Mouse (Mus musculus) ES-E14 (cell line): ENCODE data around the gene Slc7a1. TPM values are rescaled to one million over a fixed set of nuclear protein-coding genes. Genes with fewer than 3 reads are reported as not detected.

Experiments used
- DNase-seq: peaks from one replicate; pipeline ENCODE4 v3.0.0-alpha.2; 2013; ENCODE audit warnings: low read depth, low spot score
- H3K27ac ChIP-seq: 2 replicates; pipeline ENCODE4 v1.5.1; 2012; ENCODE audit warnings: low read depth, mild to moderate bottlenecking, low read length, moderate library complexity, mixed read lengths; ENCODE audit not compliant: poor library complexity, insufficient read depth, severe bottlenecking
- H3K36me3 ChIP-seq: 2 replicates; pipeline ENCODE4 v1.6.1; 2012; ENCODE audit warnings: mild to moderate bottlenecking, low read length, moderate library complexity, mixed read lengths; ENCODE audit not compliant: control insufficient read depth, poor library complexity, insufficient read depth, severe bottlenecking
- H3K4me1 ChIP-seq, 2 experiments: fragments of 150-350 bp in 1 of 2; sonication (generic) in 1 of 2; 2 replicates each; pipeline ENCODE4 v1.6.1; 2012; ENCODE audit warnings: low read length in 2 of 2, mild to moderate bottlenecking in 1 of 2, mixed read lengths in 1 of 2; ENCODE audit not compliant: control insufficient read depth in 2 of 2, insufficient read depth in 2 of 2, poor library complexity in 1 of 2
- H3K4me3 ChIP-seq, 2 experiments: fragments of 150-350 bp in 1 of 2; sonication (generic) in 1 of 2; 2 replicates each; pipeline ENCODE4 v1.5.1; 2012; ENCODE audit warnings: low read length in 2 of 2, low read depth in 1 of 2, mild to moderate bottlenecking in 1 of 2, mixed read lengths in 1 of 2; ENCODE audit not compliant: insufficient read depth in 1 of 2, poor library complexity in 1 of 2, severe bottlenecking in 1 of 2
- H3K9ac ChIP-seq: 2 replicates; pipeline ENCODE4 v1.6.1; 2012; ENCODE audit warnings: low read depth, mild to moderate bottlenecking, low read length, mixed read lengths; ENCODE audit not compliant: poor library complexity, insufficient read depth, severe bottlenecking
- H3K9me3 ChIP-seq: fragments of 150-350 bp; sonication (generic); 2 replicates; pipeline ENCODE4 v1.6.1; 2012; ENCODE audit warnings: low read depth, mild to moderate bottlenecking, low read length; ENCODE audit not compliant: control insufficient read depth, insufficient read depth
- CHD2 ChIP-seq: IDR thresholded peaks from 2 replicates; pipeline ENCODE4 v1.6.1; 2014; ENCODE audit warnings: mild to moderate bottlenecking, low read depth, low read length, inconsistent platforms
- HCFC1 ChIP-seq: IDR thresholded peaks from 2 replicates; pipeline ENCODE4 v1.6.1; 2012; ENCODE audit warnings: low read length, inconsistent platforms, borderline replicate concordance; ENCODE audit not compliant: insufficient read depth
- MAFK ChIP-seq: IDR thresholded peaks from 2 replicates; pipeline ENCODE4 v1.6.1; 2014; ENCODE audit warnings: mild to moderate bottlenecking, low read depth, low read length, inconsistent platforms; ENCODE audit not compliant: insufficient read depth
- ZC3H11A ChIP-seq: IDR thresholded peaks from 2 replicates; pipeline ENCODE4 v1.6.1; 2012; ENCODE audit warnings: low read depth, mild to moderate bottlenecking, inconsistent platforms, low read length, borderline replicate concordance
- ZNF384 ChIP-seq: IDR thresholded peaks from 2 replicates; pipeline ENCODE4 v1.6.1; 2012; ENCODE audit warnings: low read depth, low read length, inconsistent platforms
- in situ Hi-C, 2 experiments: fragments of 600-800 bp; cut with MboI; formaldehyde crosslinking; loops; one replicate each; pipeline ENCODE4 v1.15.1; 2025; ENCODE audit warnings: low sequenced_read_pairs in 2 of 2, inconsistent platforms in 1 of 2; ENCODE audit not compliant: unreplicated experiment in 2 of 2
- total RNA-seq: library from RNA; depleted of rRNA; stranded (reverse); fragments of 300-350 nt; gene quantifications from 2 replicates; pipeline ENCODE4 v1.2.3, GENCODE M21; 2012

Gene Slc7a1
- total RNA-seq, 1 experiment = 104 TPM

DNA sequence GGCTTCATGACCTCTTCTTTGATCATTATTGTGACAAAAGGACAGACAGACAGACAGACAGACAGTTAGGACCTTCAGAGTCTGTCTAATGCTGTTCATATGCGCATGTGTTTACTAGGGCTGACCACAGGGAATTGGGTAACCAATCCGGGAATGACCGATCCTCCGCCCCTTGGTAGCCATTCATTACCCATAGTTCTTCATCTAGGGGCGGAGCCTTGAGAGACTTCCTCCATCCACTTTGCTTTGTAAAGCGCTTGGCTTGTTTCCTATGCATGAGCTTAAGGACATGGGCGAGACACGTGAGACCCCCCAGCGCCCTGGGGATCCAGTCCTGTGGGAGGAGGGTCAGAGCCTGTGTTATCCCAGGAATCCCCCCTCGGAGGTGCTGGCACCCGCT, 96.7 kb downstream of the Slc7a1 start:
- Histone ChIP-seq H3K4me3 (peak overlapping the region; percentile 69 to 71), H3K9me3 (no peaks in the 10 kb centered on the region), H3K4me1 (peaks cover 0 to 2% of the 10 kb centered on the region in 2 experiments; a peak in 1 of 4 replicates), H3K9ac (peak overlapping the region; percentile 65), H3K27ac (no peak overlapping the region), H3K36me3 (peaks cover 10% of the 10 kb centered on the region)
- DNase-seq = peak; percentile 53
- in situ Hi-C loops = no loop called here
- TF ChIP-seq CHD2 (no peak), MAFK (no peak), HCFC1 (no peak), ZNF384 (no peak), ZC3H11A (no peak)

DNA sequence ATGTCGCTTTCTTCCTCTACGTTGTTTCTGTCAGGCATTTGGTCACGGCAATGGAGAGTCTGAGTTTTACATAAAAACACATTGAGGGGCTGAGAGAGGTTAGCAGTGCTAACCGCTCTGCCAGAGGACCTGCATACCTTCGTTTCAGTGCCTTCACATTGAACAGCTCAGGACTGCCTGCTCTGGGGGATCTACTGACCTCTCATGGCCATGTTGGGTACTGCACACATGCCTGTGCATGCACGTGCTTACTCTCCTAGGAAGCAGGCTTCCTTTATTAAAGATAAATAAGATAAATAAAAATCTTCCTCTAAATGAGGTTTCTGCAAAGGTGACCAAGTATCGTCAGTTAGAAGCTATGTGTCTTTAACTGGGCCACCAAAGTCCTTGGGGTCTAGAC, 106.4 kb downstream of the Slc7a1 start:
- in situ Hi-C loops = no loop called here
- Histone ChIP-seq H3K4me1 (0 out of 4 replicates have a peak, but pooled peaks cover 0 to 2% of the 10 kb centered on the region in 2 experiments), H3K36me3 (no peaks in the 10 kb centered on the region), H3K4me3 (0 out of 4 replicates have a peak overlapping the region, but pooled peaks of 1 of the 2 experiments have one; percentile 11), H3K27ac (no peak overlapping the region), H3K9ac (no peak overlapping the region; the same call in 1 of the 2 replicates), H3K9me3 (no peaks in the 10 kb centered on the region)
- peak; percentile 78 for DNase-seq
- TF ChIP-seq ZNF384 = no peak

DNA sequence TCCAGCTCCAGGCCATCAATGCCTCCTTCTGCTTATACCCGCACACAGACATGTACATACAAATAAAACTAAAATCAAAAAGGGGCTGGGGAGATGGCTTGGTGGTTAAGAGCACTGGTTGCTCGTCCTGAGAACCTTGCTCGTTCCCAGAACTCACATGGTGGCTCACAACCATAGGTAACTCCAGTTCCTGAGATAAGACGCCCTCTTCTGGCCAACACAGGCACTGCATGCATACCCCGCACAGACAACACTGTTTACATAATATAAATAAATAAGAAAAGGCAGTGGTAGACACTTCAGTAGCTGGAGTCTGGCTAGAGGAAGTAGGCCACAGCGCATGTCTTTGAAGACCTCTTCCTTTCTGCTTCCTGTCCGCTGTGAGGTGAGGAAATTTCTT, 106.8 kb downstream of the Slc7a1 start:
- Histone ChIP-seq H3K27ac (no peak overlapping the region), H3K4me1 (0 out of 4 replicates have a peak, but pooled peaks cover 0 to 2% of the 10 kb centered on the region in 2 experiments), H3K9ac (peak overlapping the region; percentile 35; the same call in 1 of the 2 replicates), H3K4me3 (peak overlapping the region; percentile 8 to 11; a peak in 1 of 4 replicates), H3K36me3 (no peaks in the 10 kb centered on the region), H3K9me3 (no peaks in the 10 kb centered on the region)
- DNase-seq = no peak
- in situ Hi-C loops = no loop called here
- TF ChIP-seq CHD2 (no peak), ZC3H11A (no peak), ZNF384 (no peak), HCFC1 (no peak), MAFK (no peak)

DNA sequence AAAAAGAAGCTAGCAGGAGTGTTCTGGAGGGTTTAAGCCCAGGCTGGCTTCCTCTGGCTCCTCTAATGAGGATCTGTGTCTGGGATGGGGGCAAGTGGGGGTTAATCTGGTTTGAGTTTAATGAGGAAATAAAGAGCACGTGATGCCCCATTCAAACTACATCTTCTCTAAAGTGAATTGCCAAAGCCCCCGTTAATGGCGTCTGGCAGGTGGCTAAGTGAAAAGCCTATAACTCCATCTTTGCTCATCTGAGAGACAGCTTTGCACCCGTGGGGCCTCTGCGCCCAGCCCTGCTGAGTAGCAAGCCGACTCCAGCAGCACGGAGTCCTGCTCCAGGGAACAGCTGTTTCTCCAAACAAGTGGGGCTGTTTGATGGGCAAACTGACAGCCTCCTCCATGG, 109.8 kb downstream of the Slc7a1 start:
- Histone ChIP-seq H3K27ac (no peak overlapping the region), H3K9ac (no peak overlapping the region), H3K4me3 (no peak overlapping the region), H3K36me3 (no peaks in the 10 kb centered on the region), H3K9me3 (no peaks in the 10 kb centered on the region), H3K4me1 (0 out of 4 replicates have a peak, but pooled peaks cover 0 to 2% of the 10 kb centered on the region in 2 experiments)
- in situ Hi-C loops = no loop called here
- no peak for DNase-seq
- TF ChIP-seq MAFK = no peak
- no peak for TF ChIP-seq CHD2
- no peak for TF ChIP-seq ZNF384
- TF ChIP-seq ZC3H11A = no peak
- no peak for TF ChIP-seq HCFC1

DNA sequence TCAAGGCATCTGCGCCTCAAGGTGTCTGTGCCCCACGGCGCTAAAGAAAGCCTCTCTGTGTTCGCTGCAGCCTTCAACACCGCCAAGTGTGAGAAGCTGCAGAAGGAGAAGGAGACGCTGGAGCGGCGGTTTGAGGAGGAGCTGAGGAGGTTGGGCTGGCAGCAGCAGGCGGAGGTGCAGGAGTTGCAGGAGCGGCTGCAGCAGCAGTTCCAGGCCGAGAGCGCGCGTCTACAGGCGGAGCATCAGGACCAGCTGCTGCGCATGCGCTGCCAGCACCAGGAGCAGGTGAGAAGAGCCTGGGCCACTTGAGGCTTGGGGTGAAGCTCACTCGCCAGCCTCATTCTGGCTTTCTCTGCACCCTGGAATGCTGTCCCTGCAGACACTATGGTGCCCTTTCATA, 110.9 kb downstream of the Slc7a1 start:
- Histone ChIP-seq H3K27ac (no peak overlapping the region), H3K9me3 (no peaks in the 10 kb centered on the region), H3K36me3 (no peaks in the 10 kb centered on the region)

More for the DNA sequence above, 110.9 kb downstream of the Slc7a1 start:
- no peak for DNase-seq
- Histone ChIP-seq H3K4me1 (0 out of 4 replicates have a peak, but pooled peaks cover 0 to 2% of the 10 kb centered on the region in 2 experiments), H3K4me3 (peak overlapping the region; percentile 29 to 65; a peak in 3 of 4 replicates), H3K9ac (peak overlapping the region; percentile 51)
- in situ Hi-C loops = no loop called here
- TF ChIP-seq HCFC1 = no peak
- no peak for TF ChIP-seq ZNF384
- TF ChIP-seq ZC3H11A = no peak
- no peak for TF ChIP-seq MAFK
- TF ChIP-seq CHD2 = no peak
